23 mouse cellular contexts compared by ENCODE assay signal in genomic region chr2:180184752-180185109, GRCm38 (mm10). TPM values are rescaled to one million over a fixed set of nuclear protein-coding genes. Genes with fewer than 3 reads are reported as not detected.
DNase-seq lines count a peak whose midpoint lies in the region; ATAC-seq and TF ChIP-seq lines count a peak whose summit lies in the region.
"Had no signal": no experiment of that assay in that cellular context is flagged by ENCODE, and none has a peak within 500 bp of the region (broad histone marks: within the 10 kb centered on the region; RNA-seq: fewer than 3 reads in every experiment).

No protein-coding gene starts in this region.

- dilution Hi-C loops in CH12.LX (cut with MboI; ENCODE audit: extremely low pct_ligation_motif_present, extremely low pct_unique_long_range_greater_than_20kb, low sequenced_read_pairs) = no loop called here

- H3K79me2 ChIP-seq in CH12.LX (replicated peaks; ENCODE audit: control insufficient read depth, extremely low read depth, insufficient read depth, poor library complexity, severe bottlenecking) = no peaks in the 10 kb centered on the region

- no peak for ATAC-seq in lung, embryonic 14.5 days (ENCODE audit: insufficient read depth)
- no peak for ATAC-seq in stomach, postnatal 0 days (ENCODE audit: low FRiP score, low TSS enrichment)
- ATAC-seq in hindbrain, embryonic 14.5 days (ENCODE audit: low FRiP score) = no peak
- ATAC-seq: activated CD4-positive, CD25-positive, alpha-beta regulatory T cell, adult 4 months; CD4-positive, CD25-positive, alpha-beta regulatory T cell, adult 4 months; forebrain, embryonic 14.5 days; midbrain, embryonic 16.5 days had no signal

- no peak overlapping the region for H3K9ac ChIP-seq in lung, embryonic 14.5 days
- H3K9ac ChIP-seq in CH12.LX (ENCODE audit: insufficient read depth, low read depth) = no peak overlapping the region
- H3K9ac ChIP-seq in stomach, postnatal 0 days (ENCODE audit: low read length) = no peak overlapping the region
- H3K9ac ChIP-seq in hindbrain, embryonic 14.5 days = no peak overlapping the region
- H3K9ac ChIP-seq: heart, embryonic 13.5 days; limb, embryonic 15.5 days; lung, embryonic 15.5 days had no signal

- H3K27ac ChIP-seq in kidney, adult 2 months (ENCODE audit: insufficient read depth, low read depth, low read length) = no peak overlapping the region
- H3K27ac ChIP-seq in lung, embryonic 14.5 days (ENCODE audit: low read depth) = no peak overlapping the region
- H3K27ac ChIP-seq in CH12.LX (ENCODE audit: insufficient read depth, low read depth) = no peak overlapping the region
- H3K27ac ChIP-seq in stomach, postnatal 0 days (replicated peaks) = no peak overlapping the region
- no peak overlapping the region for H3K27ac ChIP-seq in hindbrain, embryonic 14.5 days
- H3K27ac ChIP-seq: heart, embryonic 13.5 days; limb, embryonic 15.5 days; lung, embryonic 15.5 days; midbrain, embryonic 10.5 days had no signal

- H3K36me3 ChIP-seq in kidney, adult 2 months (ENCODE audit: control insufficient read depth, insufficient read depth, low read length) = no peaks in the 10 kb centered on the region; the same call in 1 of the 2 replicates
- H3K36me3 ChIP-seq in lung, embryonic 14.5 days (ENCODE audit: insufficient read depth) = peaks cover 54% of the 10 kb centered on the region
- peaks cover 0 to 26% of the 10 kb centered on the region in 2 experiments for H3K36me3 ChIP-seq in CH12.LX (replicated peaks in 1 of 2; ENCODE audit: control insufficient read depth in 1 of 2, insufficient read depth in 1 of 2, low read length in 1 of 2)
- peaks cover 26% of the 10 kb centered on the region for H3K36me3 ChIP-seq in stomach, postnatal 0 days (ENCODE audit: control insufficient read depth, insufficient read depth, low read length)
- H3K36me3 ChIP-seq in hindbrain, embryonic 14.5 days (replicated peaks; ENCODE audit: control insufficient read depth, insufficient read depth) = no peaks in the 10 kb centered on the region

- H3K9me3 ChIP-seq in lung, embryonic 14.5 days (ENCODE audit: low read depth, low read length) = no peaks in the 10 kb centered on the region
- H3K9me3 ChIP-seq in CH12.LX (replicated peaks; ENCODE audit: low read length) = no peaks in the 10 kb centered on the region
- no peaks in the 10 kb centered on the region for H3K9me3 ChIP-seq in stomach, postnatal 0 days (ENCODE audit: control insufficient read depth, low read length)
- H3K9me3 ChIP-seq in hindbrain, embryonic 14.5 days (ENCODE audit: control insufficient read depth, low read length) = no peaks in the 10 kb centered on the region
- H3K9me3 ChIP-seq: heart, embryonic 13.5 days; limb, embryonic 15.5 days; lung, embryonic 15.5 days; midbrain, embryonic 10.5 days had no signal

- WGBS in kidney, adult 2 months = 74% methylated on average over 6 of the region's 6 CpGs
- WGBS in lung, embryonic 14.5 days = 74% methylated on average over 6 of the region's 6 CpGs
- 72% methylated on average over 6 of the region's 6 CpGs for WGBS in stomach, postnatal 0 days
- 91% methylated on average over 6 of the region's 6 CpGs for WGBS in hindbrain, embryonic 14.5 days

- TF ChIP-seq CTCF in kidney, adult 2 months (conservative IDR thresholded peaks at IDR 0.05; ENCODE audit: insufficient read depth, insufficient read length, low read depth, low read length) = peak; percentile 17; the same call in 1 of the 2 replicates
- TF ChIP-seq CTCF in lung, embryonic 14.5 days (IDR thresholded peaks at IDR 0.05; ENCODE audit: low read depth) = peak; percentile 29; the same call in 1 of the 2 replicates
- TF ChIP-seq CTCF in CH12.LX (conservative IDR thresholded peaks at IDR 0.05 in 1 of 2, IDR thresholded peaks at IDR 0.05 in 1 of 2; ENCODE audit: low read depth in 2 of 2, low read length in 2 of 2) = peak in 1 of 2 experiments; percentile 75; a peak in 2 of 4 replicates
- TF ChIP-seq CTCF in stomach, postnatal 0 days (IDR thresholded peaks at IDR 0.05; ENCODE audit: low read depth) = peak; percentile 42

- H3K4me2 ChIP-seq in lung, embryonic 14.5 days = no peak overlapping the region
- H3K4me2 ChIP-seq in CH12.LX (ENCODE audit: insufficient read depth, low read depth, poor library complexity, severe bottlenecking) = no peak overlapping the region
- H3K4me2 ChIP-seq in stomach, postnatal 0 days (replicated peaks; ENCODE audit: low read depth) = no peak overlapping the region
- H3K4me2 ChIP-seq in hindbrain, embryonic 14.5 days (replicated peaks) = no peak overlapping the region
- H3K4me2 ChIP-seq: heart, embryonic 13.5 days; limb, embryonic 15.5 days; lung, embryonic 15.5 days had no signal

- no peak for DNase-seq in kidney, adult 2 months
- DNase-seq in kidney, postnatal 14 days = no peak
- DNase-seq in lung, embryonic 14.5 days = no peak
- no peak for DNase-seq in lung, adult 18-20 months
- no peak for DNase-seq in CH12.LX (ENCODE audit: extremely low read depth)
- DNase-seq in stomach, postnatal 0 days (ENCODE audit: low spot score) = no peak
- no peak for DNase-seq in hindbrain, embryonic 14.5 days (ENCODE audit: low spot score)
- DNase-seq: adrenal gland, postnatal 14 days; cerebellum, adult 8-10 months; heart, adult 18-20 months; heart, postnatal 14 days; kidney, adult 9 months; layer of hippocampus, adult 9-11 months; thymus, postnatal 14 days had no signal

- in situ Hi-C loops in CH12.LX (cut with MboI; ENCODE audit: low pct_ligation_motif_present, low pct_unique_long_range_greater_than_20kb, low sequenced_read_pairs) = loop anchor here (5.0 kb wide), 1 partner anchor 68 kb away; no protein-coding TSS in a partner anchor

- H3K4me3 ChIP-seq in kidney, adult 2 months (ENCODE audit: insufficient read depth, low read depth, low read length) = no peak overlapping the region
- no peak overlapping the region for H3K4me3 ChIP-seq in lung, embryonic 14.5 days (ENCODE audit: low read depth, low read length)
- H3K4me3 ChIP-seq in CH12.LX (replicated peaks in 1 of 3; ENCODE audit: low read depth in 2 of 3, low read length in 2 of 3, poor library complexity in 1 of 3) = no peak overlapping the region
- no peak overlapping the region for H3K4me3 ChIP-seq in stomach, postnatal 0 days (ENCODE audit: low read depth, low read length)
- H3K4me3 ChIP-seq in hindbrain, embryonic 14.5 days (replicated peaks; ENCODE audit: low read length) = no peak overlapping the region
- H3K4me3 ChIP-seq: heart, embryonic 13.5 days; limb, embryonic 15.5 days; lung, embryonic 15.5 days; midbrain, embryonic 10.5 days; myocyte had no signal

- no peaks in the 10 kb centered on the region for H3K27me3 ChIP-seq in kidney, adult 2 months (replicated peaks; ENCODE audit: control insufficient read depth, insufficient read depth, low read length)
- no peaks in the 10 kb centered on the region for H3K27me3 ChIP-seq in lung, embryonic 14.5 days (ENCODE audit: insufficient read depth, low read length)
- peaks cover 24% of the 10 kb centered on the region for H3K27me3 ChIP-seq in CH12.LX (replicated peaks)
- no peaks in the 10 kb centered on the region for H3K27me3 ChIP-seq in stomach, postnatal 0 days (ENCODE audit: control insufficient read depth, insufficient read depth, low read length)
- H3K27me3 ChIP-seq in hindbrain, embryonic 14.5 days (ENCODE audit: control insufficient read depth, insufficient read depth, low read length) = no peaks in the 10 kb centered on the region
- H3K27me3 ChIP-seq: heart, embryonic 13.5 days; limb, embryonic 15.5 days; lung, embryonic 15.5 days had no signal

- TF ChIP-seq POLR2A in kidney, adult 2 months (IDR thresholded peaks at IDR 0.05; ENCODE audit: low read depth, low read length) = no peak
- TF ChIP-seq POLR2A in CH12.LX (IDR thresholded peaks at IDR 0.05; ENCODE audit: low read depth, low read length) = no peak

- H3K4me1 ChIP-seq in kidney, adult 2 months (ENCODE audit: control insufficient read depth, insufficient read depth, low read length) = no peaks in the 10 kb centered on the region
- no peaks in the 10 kb centered on the region for H3K4me1 ChIP-seq in lung, embryonic 14.5 days (ENCODE audit: insufficient read depth)
- H3K4me1 ChIP-seq in CH12.LX (ENCODE audit: control insufficient read depth in 1 of 2, insufficient read depth in 2 of 2) = no peaks in the 10 kb centered on the region
- H3K4me1 ChIP-seq in stomach, postnatal 0 days (replicated peaks; ENCODE audit: control insufficient read depth, insufficient read depth) = no peaks in the 10 kb centered on the region
- no peaks in the 10 kb centered on the region for H3K4me1 ChIP-seq in hindbrain, embryonic 14.5 days (replicated peaks; ENCODE audit: control insufficient read depth, insufficient read depth, low read length)
- H3K4me1 ChIP-seq: heart, embryonic 13.5 days; limb, embryonic 15.5 days; lung, embryonic 15.5 days; midbrain, embryonic 10.5 days had no signal

- no peak for TF ChIP-seq EP300 in CH12.LX (IDR thresholded peaks at IDR 0.05; ENCODE audit: low read length)
- TF ChIP-seq EP300 in stomach, postnatal 0 days (optimal IDR thresholded peaks at IDR 0.05) = no peak

- TF ChIP-seq RAD21 in CH12.LX (IDR thresholded peaks at IDR 0.05; ENCODE audit: low read depth, low read length) = peak; percentile 58

TF ChIP-seq in CH12.LX, 34 proteins besides CTCF, POLR2A, EP300 and RAD21:
- TF ChIP-seq SMC3 (IDR thresholded peaks at IDR 0.05; ENCODE audit: low read depth, low read length) (peak; percentile 64), MEF2A (IDR thresholded peaks at IDR 0.05; ENCODE audit: borderline replicate concordance, low read depth, low read length) (no peak)

RNA-seq across cellular contexts. Expression of gene Adrm1, which starts 13.4 kb away (rescaled TPM):
- 80.0 and 95.3 TPM in 2 replicates for polyA plus RNA-seq in kidney, adult 2 months (2012; rRNA removed)
- 160 and 163 TPM in 2 replicates for polyA plus RNA-seq in lung, embryonic 14.5 days (2014; fragmentation: Nextera tagmentation; extraction: Ambion mirVana)
- total RNA-seq in CH12.LX (2012; rRNA removed) (116 and 167 TPM in 2 replicates), CH12.LX (2014; rRNA removed) (107 and 127 TPM in 2 replicates)
- polyA plus RNA-seq in CH12.LX (2012; ENCODE audit: insufficient read length, low read depth) = 121 and 148 TPM in 2 replicates
- polyA plus RNA-seq in stomach, postnatal 0 days (2015; fragmentation: Nextera tagmentation; extraction: Ambion mirVana) = 141 TPM in 2 replicates
- 148 and 149 TPM in 2 replicates for polyA plus RNA-seq in hindbrain, embryonic 14.5 days (2014; fragmentation: Nextera tagmentation; extraction: Ambion mirVana)

RNA-seq across cellular contexts. Expression of gene Lama5, which starts 40.9 kb away (rescaled TPM):
- 83.3 and 97.8 TPM in 2 replicates for polyA plus RNA-seq in kidney, adult 2 months (2012; rRNA removed)
- 95.0 and 95.1 TPM in 2 replicates for polyA plus RNA-seq in lung, embryonic 14.5 days (2014; fragmentation: Nextera tagmentation; extraction: Ambion mirVana)
- 0.46 and 0.85 TPM in 2 replicates for total RNA-seq in CH12.LX (2012; rRNA removed)
- total RNA-seq in CH12.LX (2014; rRNA removed) = 0.16 and 0.20 TPM in 2 replicates
- polyA plus RNA-seq in CH12.LX (2012; ENCODE audit: insufficient read length, low read depth) = 0.45 and 0.67 TPM in 2 replicates
- polyA plus RNA-seq in stomach, postnatal 0 days (2015; fragmentation: Nextera tagmentation; extraction: Ambion mirVana) = 29.7 and 34.9 TPM in 2 replicates
- 2.6 and 2.9 TPM in 2 replicates for polyA plus RNA-seq in hindbrain, embryonic 14.5 days (2014; fragmentation: Nextera tagmentation; extraction: Ambion mirVana)
